Mouse (Mus musculus) lung, postnatal 10 days (tissue): ENCODE measurements around the gene Cnpy2.
"Not testable (repeated sequence)": the region's sequence is repeated elsewhere in the genome, so short reads cannot be mapped to it uniquely, and the experiment has no call there.

Experiments used
- DNase-seq: peaks from one replicate; pipeline ENCODE4 v3.0.0; 2021

Cnpy2 gene

GRCm38 (mm10) chr10:128315578-128315977 lies 6.7 kb upstream of the Cnpy2 start:
- DNase-seq: no peak

- DNase-seq: no peak
Measured at GRCm38 (mm10) chr10:128321641-128322040, 618 bp upstream of the Cnpy2 start.

- DNase-seq: no peak
Measured at GRCm38 (mm10) chr10:128323516-128323915, 1.3 kb downstream of the Cnpy2 start.

- no peak for DNase-seq
Measured at GRCm38 (mm10) chr10:128326825-128327224, 4.6 kb downstream of the Cnpy2 start.

- no peak for DNase-seq
Measured at GRCm38 (mm10) chr10:128327610-128328009, 5.4 kb downstream of the Cnpy2 start.

- DNase-seq: not testable (repeated sequence)
Measured at GRCm38 (mm10) chr10:128332358-128333249, 10.3 kb downstream of the Cnpy2 start.

GRCm38 (mm10) chr10:128335582-128335981 lies 13.3 kb downstream of the Cnpy2 start:
- peak; percentile 87 for DNase-seq

GRCm38 (mm10) chr10:128336195-128336594 lies 13.9 kb downstream of the Cnpy2 start:
- DNase-seq: no peak

- no peak for DNase-seq
Measured at GRCm38 (mm10) chr10:128336597-128336996, 14.3 kb downstream of the Cnpy2 start.

GRCm38 (mm10) chr10:128337306-128338181 lies 15.3 kb downstream of the Cnpy2 start, which contains the start of gene Cs:
Gene Cs, plus strand, starts transcription at chr10:128337734.
- DNase-seq: peak; percentile 98

GRCm38 (mm10) chr10:128338415-128338814 lies 16.2 kb downstream of the Cnpy2 start:
- DNase-seq: no peak

- no peak for DNase-seq
Measured at GRCm38 (mm10) chr10:128338948-128339347, 16.7 kb downstream of the Cnpy2 start.

GRCm38 (mm10) chr10:128340257-128340656 lies 18.0 kb downstream of the Cnpy2 start:
- no peak for DNase-seq

GRCm38 (mm10) chr10:128343436-128343835 lies 21.2 kb downstream of the Cnpy2 start:
- no peak for DNase-seq

- DNase-seq: peak; percentile 89
Measured at GRCm38 (mm10) chr10:128344568-128345275, 22.5 kb downstream of the Cnpy2 start.

- DNase-seq: no peak
Measured at GRCm38 (mm10) chr10:128347541-128347940, 25.3 kb downstream of the Cnpy2 start.

- DNase-seq: peak; percentile 77
Measured at GRCm38 (mm10) chr10:128358796-128359195, 36.5 kb downstream of the Cnpy2 start.

GRCm38 (mm10) chr10:128359226-128359625 lies 37.0 kb downstream of the Cnpy2 start:
- no peak for DNase-seq

- no peak for DNase-seq
Measured at GRCm38 (mm10) chr10:128361836-128362235, 39.6 kb downstream of the Cnpy2 start.

GRCm38 (mm10) chr10:128362568-128362967 lies 40.3 kb downstream of the Cnpy2 start:
- peak; percentile 65 for DNase-seq

GRCm38 (mm10) chr10:128367899-128368401 lies 45.7 kb downstream of the Cnpy2 start:
- no peak for DNase-seq

GRCm38 (mm10) chr10:128368402-128369217 lies 46.4 kb downstream of the Cnpy2 start, which contains the start of gene Coq10a:
Gene Coq10a, minus strand, starts transcription at chr10:128368997.
- DNase-seq: peak; percentile 95
